Mouse (Mus musculus): ENCODE results near the gene Necap1. TPM values are rescaled to one million over a fixed set of nuclear protein-coding genes. Genes with fewer than 3 reads are reported as not detected.

Gene Necap1
- total RNA-seq (2021): 10 to 100 TPM; 17.4 to 18.3 TPM
- long read RNA-seq, experiment 1, transcript Necap1-201 (8 exons, 2,476 nt): major isoform, 16 of 36 reads
- long read RNA-seq, experiment 1, partial matches to known transcripts: 17 of 36 reads
- long read RNA-seq, experiment 1, other reads (novel, unspliced or antisense): 3 of 36 reads
- long read RNA-seq, experiment 2, transcript Necap1-201 (8 exons, 2,476 nt): major isoform, 15 of 21 reads
- long read RNA-seq, experiment 2, partial matches to known transcripts: 0 of 21 reads
- long read RNA-seq, experiment 2, other reads (novel, unspliced or antisense): 6 of 21 reads

DNA sequence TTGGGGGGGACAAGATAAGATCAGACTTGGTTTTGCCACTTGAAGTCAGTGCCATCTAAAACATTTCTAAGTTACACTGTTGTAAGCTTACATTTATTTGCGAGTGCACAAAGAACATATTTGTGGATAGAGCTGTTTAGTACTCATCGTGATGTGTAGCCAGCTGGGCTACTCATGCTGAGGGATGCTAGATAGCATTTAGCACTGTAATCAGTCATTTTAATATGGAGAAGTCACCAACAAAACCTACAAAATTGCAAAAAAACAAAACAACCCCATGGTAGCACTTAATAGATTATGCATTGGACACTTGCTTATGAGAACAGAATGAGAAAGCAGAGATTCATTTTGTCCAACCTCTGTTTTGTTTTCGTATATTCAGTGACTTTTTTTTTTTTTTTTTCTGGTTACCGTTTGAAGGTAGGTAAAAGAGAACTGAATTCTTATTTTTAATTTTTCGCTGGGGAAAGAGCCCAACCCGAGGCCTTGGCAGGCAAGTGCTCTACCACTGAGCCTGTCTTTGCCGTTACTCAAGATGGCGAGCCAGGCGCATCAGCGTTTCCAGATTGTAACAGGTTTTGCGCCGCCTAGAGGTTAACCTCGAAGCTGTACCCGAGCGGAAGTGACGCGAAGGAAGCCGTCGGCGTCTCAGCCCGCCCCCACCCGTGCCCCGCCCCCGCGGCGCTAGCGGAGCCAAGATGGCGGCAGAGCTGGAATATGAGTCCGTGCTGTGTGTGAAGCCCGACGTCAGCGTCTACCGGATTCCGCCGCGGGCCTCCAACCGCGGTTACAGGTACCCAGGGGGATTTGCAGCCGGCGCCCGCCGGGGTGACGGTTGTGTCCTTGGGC, at the start of gene Necap1:
Gene Necap1, plus strand, starts transcription at position 604 of the 849 bp plus-strand sequence.
- DNase-seq: peak; percentile 93

DNA sequence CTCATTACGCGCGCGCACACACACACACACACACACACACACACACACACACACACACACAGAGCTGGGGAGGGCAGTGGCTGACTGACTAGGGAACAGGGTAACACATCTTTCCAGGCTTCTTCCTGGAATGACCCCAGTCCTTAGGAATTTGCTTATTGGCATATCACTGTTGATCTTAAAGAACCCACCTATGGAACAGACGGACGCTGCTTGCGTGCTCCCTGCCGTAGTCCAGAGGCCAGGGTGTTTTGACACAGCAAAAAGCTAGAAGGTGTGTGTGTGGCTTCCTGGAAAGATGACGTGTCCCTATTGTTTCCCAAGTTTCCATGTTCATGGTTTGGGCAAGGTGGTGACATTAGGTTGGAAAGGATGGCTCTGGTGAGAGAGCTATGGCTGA, 49.1 kb upstream of the Necap1 start:
- DNase-seq: no peak

DNA sequence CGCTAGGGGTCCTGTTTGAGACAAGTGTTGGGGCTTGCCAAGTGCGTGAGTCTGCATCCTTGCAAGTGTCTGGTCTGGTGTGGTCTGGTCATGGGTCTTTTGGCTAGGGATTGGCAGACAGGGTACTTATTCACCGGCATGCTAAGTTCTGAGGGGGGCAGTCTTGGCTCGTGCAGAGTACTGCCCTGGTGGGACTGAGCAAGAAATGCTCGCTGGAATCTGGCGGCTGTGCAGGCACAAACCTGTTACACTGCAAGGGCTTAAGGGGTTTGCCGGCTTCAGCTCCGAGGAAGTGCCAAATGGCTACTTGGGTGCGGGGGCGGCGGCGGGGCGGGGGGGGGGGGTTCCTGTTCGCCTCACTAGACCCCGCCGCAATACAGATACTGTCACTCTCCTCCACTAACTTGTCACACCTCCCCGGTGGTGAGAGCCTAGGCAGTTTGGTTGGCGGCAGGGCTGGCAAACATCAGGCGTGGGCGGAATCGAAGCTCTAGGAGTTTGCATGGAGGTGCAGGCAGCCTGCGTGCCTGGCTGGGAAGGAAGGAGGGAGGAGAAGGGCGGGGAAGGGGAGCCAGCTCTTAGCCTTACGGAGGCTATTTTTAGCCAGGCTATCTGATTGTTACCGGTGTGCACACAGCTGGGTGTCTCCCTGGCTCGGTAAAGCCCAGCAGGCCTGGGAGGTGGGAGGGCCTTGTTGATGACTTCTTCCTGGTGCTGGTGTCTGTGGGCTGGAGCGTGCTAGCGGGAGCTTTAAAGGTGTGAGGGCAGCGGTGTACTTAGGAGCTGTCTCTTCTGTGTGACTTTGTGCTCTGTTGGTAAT, 48.1 kb upstream of the Necap1 start:
- peak; percentile 65 for DNase-seq

DNA sequence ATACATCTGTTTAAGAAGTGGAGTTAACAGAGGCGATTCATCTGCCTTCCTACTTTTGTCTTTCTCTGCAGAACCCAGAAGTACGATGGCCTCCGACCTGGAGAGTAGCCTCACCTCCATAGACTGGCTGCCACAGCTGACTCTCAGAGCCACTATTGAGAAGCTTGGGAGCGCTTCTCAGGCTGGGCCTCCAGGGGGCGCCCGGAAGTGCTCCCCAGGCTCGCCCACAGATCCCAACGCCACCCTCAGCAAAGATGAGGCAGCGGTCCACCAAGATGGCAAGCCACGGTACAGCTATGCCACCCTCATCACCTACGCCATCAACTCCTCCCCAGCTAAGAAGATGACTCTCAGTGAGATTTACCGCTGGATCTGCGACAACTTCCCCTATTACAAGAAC, 46.2 kb upstream of the Necap1 start:
- DNase-seq: no peak

DNA sequence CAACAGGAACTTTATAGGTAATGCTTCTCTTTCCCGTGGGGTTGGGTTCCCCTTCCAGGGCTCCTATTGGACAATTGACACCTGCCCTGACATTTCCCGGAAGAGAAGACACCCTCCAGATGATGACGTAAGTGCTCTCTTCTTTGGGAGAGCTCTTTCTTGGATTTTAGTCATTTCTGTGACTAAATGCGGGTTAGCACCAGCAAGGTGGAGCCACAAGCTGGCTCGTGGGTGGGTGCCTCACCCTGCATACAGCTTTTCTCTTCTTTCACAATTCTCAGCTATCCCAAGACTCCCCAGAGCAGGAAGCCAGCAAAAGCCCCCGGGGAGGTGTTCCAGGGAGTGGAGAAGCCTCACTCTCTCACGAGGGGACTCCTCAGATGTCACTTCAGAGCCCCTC, 41.4 kb upstream of the Necap1 start:
- DNase-seq: no peak

DNA sequence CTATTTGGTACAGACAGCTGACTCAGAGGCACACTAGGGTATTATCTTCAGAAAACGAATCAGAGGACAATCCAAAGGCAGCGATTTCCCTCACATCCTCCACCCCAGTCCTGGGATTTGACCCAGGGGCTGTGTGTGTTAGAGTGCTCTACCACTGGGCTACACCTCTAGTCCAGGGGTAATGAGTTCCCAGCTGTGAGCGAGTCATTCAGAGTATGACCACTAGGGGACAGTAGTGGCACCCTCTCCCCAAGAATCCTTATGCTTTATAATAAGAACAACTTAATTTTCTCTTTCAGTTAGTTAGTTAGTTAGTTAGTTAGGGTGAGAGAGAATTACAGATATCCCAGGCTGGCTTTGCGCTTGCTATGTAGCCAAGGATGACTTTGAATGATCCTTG, 39.9 kb upstream of the Necap1 start:
- DNase-seq: no peak

DNA sequence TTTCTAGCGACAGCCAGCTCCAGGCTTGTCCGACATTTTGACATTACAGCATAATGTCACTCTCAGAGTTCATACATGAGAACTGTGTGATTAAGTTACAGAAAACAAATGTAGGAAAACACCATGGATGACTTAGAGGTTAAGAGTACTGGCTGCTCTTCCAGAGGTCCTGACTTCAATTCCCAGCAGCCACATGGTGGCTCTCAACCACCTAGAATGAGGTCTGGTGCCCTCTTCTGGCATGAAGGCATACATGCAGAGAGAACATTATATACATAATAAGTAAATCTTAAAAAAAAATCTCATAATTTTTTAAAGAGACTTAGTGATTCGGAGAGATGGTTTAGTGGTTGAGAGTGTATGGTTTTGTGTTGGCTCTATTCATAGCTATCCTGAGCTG, 37.3 kb upstream of the Necap1 start:
- no peak for DNase-seq

DNA sequence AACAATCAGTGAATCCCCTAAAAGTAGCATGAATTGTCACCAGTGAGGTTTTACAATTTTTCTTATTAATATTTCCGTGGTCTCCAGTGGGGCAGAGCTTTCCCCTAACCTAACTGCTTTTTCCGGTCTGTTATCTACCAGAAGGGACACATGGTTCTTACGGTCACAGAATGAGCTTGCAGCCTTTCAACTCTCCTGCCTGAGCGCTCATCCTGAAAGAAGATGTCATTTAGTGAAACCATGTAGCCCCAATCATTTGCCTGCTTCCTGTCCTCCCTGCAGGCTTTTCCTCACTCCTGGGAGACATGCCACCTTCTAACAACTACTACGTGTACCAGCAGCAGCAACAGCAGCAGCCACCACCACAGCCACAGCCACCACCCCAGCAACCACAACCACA, 36.7 kb upstream of the Necap1 start:
- no peak for DNase-seq

DNA sequence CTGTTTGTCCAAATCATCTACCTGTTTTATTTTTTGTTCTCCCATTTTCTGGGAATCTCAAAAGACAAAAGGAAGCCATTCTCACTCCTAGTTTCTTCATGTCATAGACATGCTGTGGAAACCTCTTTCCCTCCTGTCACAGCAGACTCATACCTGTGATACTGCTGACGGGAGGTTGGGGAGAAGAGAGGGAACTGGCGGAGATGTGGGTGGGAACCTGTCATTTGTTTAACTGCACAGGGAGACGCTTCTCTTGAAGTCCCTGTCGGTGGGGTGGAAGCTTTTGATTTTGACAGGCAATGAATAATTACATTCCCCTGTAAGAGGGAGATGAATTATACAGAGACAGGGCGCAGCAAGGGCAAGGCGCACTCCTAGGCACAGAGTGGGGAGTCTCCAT, 30.5 kb upstream of the Necap1 start:
- DNase-seq: no peak

DNA sequence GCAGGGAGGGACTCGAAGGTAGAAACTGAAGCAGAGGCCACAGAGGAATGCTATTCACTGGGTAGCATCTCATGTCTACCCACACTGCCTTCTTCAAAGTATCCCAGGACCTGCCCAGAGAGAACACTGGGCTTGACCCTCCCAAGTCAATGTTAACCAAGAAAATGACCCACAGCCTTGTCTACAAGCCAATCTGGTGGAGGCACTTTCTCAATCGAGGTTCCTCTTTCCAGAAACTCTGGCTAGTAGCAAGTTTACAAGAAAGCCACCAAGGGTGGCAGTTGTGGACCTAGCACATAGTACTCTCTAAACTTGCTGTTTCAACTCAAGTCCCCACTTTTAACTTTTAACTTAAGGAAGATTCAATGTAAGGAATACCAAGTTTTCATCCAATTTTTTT, 21.6 kb upstream of the Necap1 start:
- DNase-seq: no peak

DNA sequence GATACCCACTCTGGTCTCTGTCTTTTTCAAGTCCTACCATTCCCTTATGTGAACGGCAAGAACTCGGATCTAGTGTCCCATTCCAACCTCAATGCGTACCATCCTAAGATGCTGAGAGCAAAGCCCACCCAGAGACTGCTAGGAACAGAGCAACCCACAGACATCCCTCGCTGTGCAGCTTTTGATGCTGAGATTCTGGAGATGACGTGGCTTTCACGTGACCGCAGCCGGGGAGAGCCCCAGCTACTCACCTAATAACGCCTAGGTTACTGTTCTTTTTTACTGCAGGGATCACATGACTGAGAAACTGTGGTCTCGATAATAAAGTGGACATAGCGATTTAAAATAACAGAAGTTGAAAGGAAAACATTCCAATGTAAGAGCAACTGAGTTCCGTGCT, 19.7 kb upstream of the Necap1 start:
- DNase-seq: no peak

DNA sequence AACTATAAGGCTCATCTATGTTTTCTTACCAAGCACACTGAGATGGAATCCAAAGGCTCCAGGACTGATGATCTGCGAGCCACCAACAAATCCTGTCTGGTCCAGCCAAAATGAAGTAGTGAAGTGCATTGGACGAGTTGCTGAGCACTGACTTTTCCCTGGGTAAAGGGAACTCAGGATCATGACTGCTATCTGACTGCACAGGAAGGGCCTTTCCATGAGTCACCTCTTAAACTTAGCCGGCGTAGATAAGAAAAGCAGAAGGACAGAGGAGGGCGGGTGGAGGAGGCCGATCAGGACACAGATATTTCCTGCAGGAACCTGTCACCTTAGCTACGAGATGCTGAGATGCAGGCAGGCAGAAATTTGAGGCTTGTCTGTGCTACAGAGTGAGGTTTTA, 18.3 kb upstream of the Necap1 start, which contains the start of gene C3ar1:
Gene C3ar1, minus strand, starts transcription at position 207 of the 400 bp plus-strand sequence.
- DNase-seq: no peak

DNA sequence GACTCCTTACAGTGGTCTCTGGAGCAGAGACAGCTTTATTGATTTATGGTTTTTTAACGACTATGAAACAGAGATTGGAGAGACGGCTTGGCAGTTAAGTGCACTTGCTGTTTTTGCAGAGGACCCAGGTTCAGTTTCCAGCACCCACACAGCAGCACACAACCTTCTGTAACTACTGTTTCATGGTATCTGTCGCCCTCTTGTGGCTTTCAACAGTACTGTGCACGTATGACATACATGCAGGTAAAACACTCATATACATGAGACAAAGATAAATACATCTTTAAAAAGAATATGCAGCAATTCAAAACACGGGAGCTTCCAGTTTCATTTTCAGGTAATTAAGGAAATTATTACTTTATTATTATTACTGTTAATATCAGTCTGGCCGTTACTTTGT, 11.8 kb upstream of the Necap1 start:
- DNase-seq: no peak

DNA sequence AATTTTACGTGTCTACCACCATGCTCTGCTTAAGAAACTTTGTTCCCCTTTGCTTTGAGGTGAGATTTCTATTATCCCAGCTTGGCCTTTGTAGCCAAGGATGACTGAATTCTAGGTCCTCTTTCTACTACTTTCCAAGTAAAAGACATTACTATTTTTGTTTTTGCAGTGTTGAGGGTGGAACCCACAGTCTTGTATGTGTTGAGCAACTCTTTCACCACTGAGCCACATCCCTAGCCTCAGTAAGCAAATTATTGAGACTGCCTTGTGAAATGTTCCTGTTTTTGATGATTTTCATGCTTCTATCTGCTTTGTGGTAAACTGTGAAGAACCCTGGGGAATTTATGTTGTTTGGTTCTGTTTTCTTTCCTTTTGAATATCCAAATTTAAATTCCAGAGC, 11.4 kb upstream of the Necap1 start:
- DNase-seq: no peak

DNA sequence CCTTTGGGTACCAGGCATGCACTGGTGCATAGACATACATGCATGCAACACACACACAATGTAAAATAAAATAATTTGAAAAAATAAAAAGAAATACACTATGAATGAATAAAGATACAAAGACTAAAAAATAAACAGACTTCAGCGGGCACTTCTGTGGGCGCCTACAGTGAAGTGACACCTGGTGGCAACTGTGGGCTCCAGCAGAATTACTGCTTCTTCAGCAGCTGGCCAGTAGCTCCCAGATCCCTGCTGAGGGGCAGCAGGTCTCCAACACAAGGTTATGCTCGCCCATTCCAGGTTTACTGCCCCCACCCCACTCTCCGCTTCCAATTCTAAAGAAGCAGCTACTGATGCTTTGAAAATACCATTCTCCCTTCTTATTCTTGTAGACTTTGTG, 6.4 kb upstream of the Necap1 start:
- no peak for DNase-seq

DNA sequence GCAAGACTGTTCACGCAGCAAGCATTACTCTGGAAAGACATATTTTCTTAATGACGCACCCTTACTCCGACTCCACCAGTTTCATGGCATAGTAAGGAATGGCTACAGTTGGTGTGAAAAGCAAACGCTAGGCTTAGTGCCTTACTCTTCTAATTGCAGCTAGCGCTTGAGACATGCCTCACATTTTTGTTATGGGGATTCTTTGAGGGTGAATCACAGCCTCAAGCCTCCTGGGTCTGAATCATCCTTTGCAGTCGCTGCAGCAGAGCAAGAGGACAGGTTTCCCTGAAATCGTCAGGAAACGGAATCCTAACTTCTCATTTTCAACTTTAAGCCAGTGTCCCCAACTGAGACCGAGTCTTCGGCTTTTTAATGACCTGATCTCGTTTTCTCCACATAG, 4.4 kb upstream of the Necap1 start:
- DNase-seq: no peak

DNA sequence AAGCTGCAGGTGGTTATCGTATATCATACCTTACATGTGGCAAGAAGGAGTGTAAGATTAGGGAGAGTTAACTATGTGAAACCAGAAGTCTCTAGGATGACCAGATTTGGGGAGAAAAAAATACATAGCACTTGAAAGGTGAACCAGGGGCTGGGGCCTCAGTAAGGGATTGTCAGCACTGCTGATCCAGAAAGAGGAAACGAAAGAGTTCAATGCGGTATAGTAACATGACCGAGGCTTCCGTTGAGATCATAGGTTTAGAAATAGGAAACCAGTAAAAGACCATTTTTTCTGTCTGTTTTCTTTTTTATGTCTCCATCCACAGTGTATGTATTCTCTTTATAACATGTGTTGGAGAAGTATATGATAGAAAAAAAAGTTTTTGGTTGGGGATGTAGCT, 1.5 kb upstream of the Necap1 start:
- DNase-seq: no peak

DNA sequence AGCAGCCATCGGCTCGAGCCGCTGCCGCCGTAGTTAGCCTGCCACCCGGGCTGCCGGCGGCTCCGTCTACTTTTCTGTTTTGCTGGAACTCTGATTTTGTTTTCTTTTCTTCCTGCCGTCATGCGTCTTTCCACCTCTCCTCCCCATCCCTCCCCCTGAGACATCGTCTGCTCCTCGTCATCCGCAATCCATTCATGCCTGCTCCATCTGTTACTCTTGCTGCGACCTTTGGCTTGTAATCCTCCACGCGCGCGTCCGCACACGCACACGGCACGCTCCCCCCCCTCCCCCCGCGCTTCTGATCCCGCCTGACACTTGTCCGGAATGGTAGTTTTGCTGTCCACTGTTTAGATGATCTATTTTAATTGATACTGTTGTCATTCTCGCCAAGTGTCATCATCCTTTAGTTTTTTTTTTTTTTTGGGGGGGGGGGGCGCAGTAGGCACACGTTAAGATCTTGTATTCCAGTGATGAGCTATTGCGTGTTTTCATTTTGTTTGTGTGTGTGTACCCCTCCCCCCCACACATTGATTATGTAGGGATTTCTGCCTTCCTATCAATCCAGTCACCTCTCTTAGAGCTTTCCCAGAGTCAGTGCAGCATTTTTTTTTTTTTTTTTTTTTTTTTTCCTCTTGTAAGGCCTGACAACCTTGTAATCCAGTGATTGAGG, 581 bp downstream of the Necap1 start:
- no peak for DNase-seq

DNA sequence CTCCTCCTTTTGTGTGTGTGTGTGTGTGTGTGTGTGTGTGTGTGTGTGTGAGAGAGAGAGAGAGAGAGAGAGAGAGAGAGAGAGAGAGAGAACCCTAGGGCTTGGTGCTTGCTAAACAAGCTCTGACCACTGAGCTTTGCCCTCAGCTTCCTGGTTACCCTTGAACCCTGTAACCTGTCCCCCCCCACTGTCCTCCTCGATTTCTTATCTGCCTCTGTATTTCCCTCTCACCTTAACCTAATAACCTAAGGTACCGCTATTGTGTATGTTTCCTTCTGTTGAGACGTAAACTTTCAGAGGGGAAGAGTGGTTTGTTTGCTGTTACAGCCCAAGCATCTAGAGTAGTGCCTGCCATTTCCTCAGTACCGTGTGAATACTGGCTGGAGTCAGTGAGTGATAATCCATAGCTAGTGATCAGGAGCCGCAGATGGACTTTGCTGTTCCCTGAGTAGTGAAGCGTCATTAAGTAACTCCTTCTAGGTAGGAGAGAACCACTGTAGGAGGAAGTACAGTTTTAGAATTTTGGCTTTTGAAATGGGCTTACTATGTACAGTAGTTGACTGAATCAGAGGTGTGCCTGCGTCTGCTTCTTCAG, 5.0 kb downstream of the Necap1 start:
- no peak for DNase-seq

DNA sequence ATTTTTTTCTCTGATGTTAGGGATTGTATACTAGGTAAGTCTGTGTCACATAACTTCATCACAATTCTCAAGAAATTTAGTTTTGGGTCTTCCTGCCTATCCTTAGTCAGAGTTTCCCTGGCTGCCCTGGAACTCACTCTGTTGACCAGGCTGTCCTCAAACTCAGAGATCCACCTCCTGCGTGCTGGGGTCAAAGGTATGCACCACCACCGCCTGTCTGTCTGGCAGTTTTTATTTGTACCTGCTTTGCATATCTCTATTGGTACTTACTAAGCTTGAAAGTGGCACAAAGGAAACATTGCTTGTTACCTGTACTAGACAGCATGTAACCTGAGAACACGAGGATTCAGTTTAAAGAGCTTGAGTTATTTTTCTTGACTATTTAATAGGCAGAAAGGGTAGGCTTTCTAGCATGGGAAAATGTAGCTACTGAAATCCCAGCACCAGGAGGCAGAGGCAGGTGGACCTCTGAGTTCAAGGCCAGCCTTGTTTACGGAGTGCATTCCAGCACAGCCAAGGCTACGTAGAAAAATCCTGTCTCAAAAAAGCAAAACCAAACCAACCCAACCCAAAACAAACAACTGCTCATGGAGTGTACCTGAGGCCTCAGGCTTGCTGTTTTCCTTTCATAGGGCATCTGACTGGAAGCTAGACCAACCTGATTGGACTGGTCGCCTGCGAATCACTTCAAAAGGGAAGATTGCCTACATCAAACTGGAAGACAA, 5.7 kb downstream of the Necap1 start:
- DNase-seq: no peak

DNA sequence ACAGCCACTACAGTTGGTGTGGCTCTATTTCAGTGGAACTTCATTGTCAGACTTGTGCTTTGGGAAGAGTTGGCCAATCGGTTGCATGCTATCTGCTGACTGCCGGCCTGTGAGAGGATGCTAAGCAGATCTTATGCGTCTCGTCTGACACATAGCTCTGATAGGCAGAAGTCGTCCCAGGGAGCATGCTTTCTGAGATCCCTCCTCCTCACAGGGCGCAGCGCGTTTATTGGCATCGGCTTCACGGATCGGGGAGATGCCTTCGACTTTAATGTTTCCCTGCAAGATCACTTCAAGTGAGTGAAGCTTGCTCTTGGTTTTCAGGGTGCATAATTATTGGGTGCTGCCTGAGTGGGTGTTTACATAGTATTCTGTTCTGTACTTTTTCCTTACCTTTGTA, 7.0 kb downstream of the Necap1 start:
- DNase-seq: no peak

All from gastrocnemius, postnatal 25 days (tissue).